Comparison of ENCODE assay signal across 15 mouse cellular contexts in the genomic region with DNA sequence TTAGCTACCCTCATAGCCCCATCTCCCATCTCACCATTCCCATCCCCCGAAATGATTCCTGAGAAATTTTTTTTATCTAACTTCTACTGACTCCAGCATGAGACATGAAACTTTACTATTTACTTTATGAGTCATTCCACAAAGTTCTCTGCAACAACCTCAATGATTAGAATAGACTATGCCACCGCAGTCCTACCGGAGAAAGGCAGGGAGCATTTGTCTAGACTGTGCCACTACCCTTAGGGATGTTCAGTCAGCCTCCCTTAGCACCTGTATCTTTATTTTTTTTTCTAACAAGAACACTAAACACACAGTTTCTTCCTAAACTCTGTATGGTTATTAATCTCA.
"Had no signal": no experiment of that assay in that cellular context is flagged by ENCODE, and none has a peak within 500 bp of the region (broad histone marks: within the 10 kb centered on the region; RNA-seq: fewer than 3 reads in every experiment).

No protein-coding gene starts in this region.

- H3K36me3 ChIP-seq: limb, embryonic 15.5 days; liver, embryonic 12.5 days; neural tube, embryonic 13.5 days had no signal

- DNase-seq: kidney, adult 11 months; kidney, postnatal 25 days; layer of hippocampus, adult 9-11 months; layer of hippocampus, postnatal 36 days; lung, postnatal 14 days; midbrain, embryonic 14.5 days; retina, postnatal 1 day; right cerebral cortex, postnatal 4 days; spleen, adult 18-20 months; thymus, adult 2 months; thymus, postnatal 25 days had no signal

- H3K4me2 ChIP-seq: limb, embryonic 15.5 days; liver, embryonic 12.5 days; lung, embryonic 14.5 days; neural tube, embryonic 13.5 days had no signal

- H3K4me1 ChIP-seq: limb, embryonic 15.5 days; liver, embryonic 12.5 days; neural tube, embryonic 13.5 days had no signal

- H3K9ac ChIP-seq: limb, embryonic 15.5 days; liver, embryonic 12.5 days; lung, embryonic 14.5 days; neural tube, embryonic 13.5 days had no signal

- H3K4me3 ChIP-seq: limb, embryonic 15.5 days; liver, embryonic 12.5 days; neural tube, embryonic 13.5 days had no signal

- ATAC-seq: liver, embryonic 12.5 days had no signal

- H3K27me3 ChIP-seq: limb, embryonic 15.5 days; liver, embryonic 12.5 days; neural tube, embryonic 13.5 days had no signal

- H3K9me3 ChIP-seq: limb, embryonic 15.5 days; liver, embryonic 12.5 days; neural tube, embryonic 13.5 days had no signal

- H3K27ac ChIP-seq: limb, embryonic 15.5 days; liver, embryonic 12.5 days; neural tube, embryonic 13.5 days had no signal
